Mouse (Mus musculus) CH12.LX (cell line): ENCODE results near the gene Cep350. TPM values are rescaled to one million over a fixed set of nuclear protein-coding genes. Genes with fewer than 3 reads are reported as not detected.

Experiments
- DNase-seq: peaks from one replicate; pipeline ENCODE4 v3.0.0-alpha.2; 2013; ENCODE audit errors: extremely low read depth
- H3K27ac ChIP-seq: 2 replicates; pipeline ENCODE4 v1.5.1; 2012; ENCODE audit warnings: low read depth, mild to moderate bottlenecking, control low read depth, moderate library complexity; ENCODE audit not compliant: insufficient read depth
- H3K27me3 ChIP-seq: replicated peaks from 2 replicates; pipeline ENCODE3; 2012; ENCODE audit warnings: inconsistent platforms
- H3K36me3 ChIP-seq, 2 experiments: replicated peaks in 1 of 2; 2 replicates each; pipeline versions ENCODE3 to v1.6.1; 2012; ENCODE audit warnings: inconsistent platforms in 1 of 2, low read length in 1 of 2, mild to moderate bottlenecking in 1 of 2, mixed read lengths in 1 of 2, moderate library complexity in 1 of 2; ENCODE audit not compliant: control insufficient read depth in 1 of 2, insufficient read depth in 1 of 2
- H3K4me1 ChIP-seq, 2 experiments: 2 replicates each; pipeline ENCODE4 v1.6.1; 2012; ENCODE audit warnings: inconsistent platforms in 1 of 2, moderate library complexity in 1 of 2; ENCODE audit not compliant: insufficient read depth in 2 of 2, control insufficient read depth in 1 of 2
- H3K4me2 ChIP-seq: 2 replicates; pipeline ENCODE4 v1.6.1; 2012; ENCODE audit warnings: low read depth, mild to moderate bottlenecking, control low read depth; ENCODE audit not compliant: poor library complexity, insufficient read depth, severe bottlenecking
- H3K4me3 ChIP-seq, 3 experiments: fragments of 150-350 bp in 1 of 3; sonication (generic) in 1 of 3; replicated peaks in 1 of 3; 2 replicates each; pipeline versions ENCODE3 to v1.5.1; 2011 to 2012; ENCODE audit warnings: low read depth in 2 of 3, low read length in 2 of 3, mild to moderate bottlenecking in 2 of 3, moderate library complexity in 2 of 3, control low read depth in 1 of 3, improper control_type of control experiment in 1 of 3, inconsistent platforms in 1 of 3, mixed read lengths in 1 of 3; ENCODE audit not compliant: poor library complexity in 1 of 3
- H3K79me2 ChIP-seq: replicated peaks from 2 replicates; pipeline ENCODE4 v1.6.1; 2012; ENCODE audit warnings: mild to moderate bottlenecking, moderate library complexity; ENCODE audit not compliant: control insufficient read depth, poor library complexity, insufficient read depth, severe bottlenecking; ENCODE audit errors: extremely low read depth
- H3K9ac ChIP-seq: 2 replicates; pipeline ENCODE4 v1.6.1; 2012; ENCODE audit warnings: low read depth, mild to moderate bottlenecking, control low read depth, moderate library complexity; ENCODE audit not compliant: insufficient read depth
- H3K9me3 ChIP-seq: replicated peaks from 2 replicates; pipeline ENCODE3; 2012; ENCODE audit warnings: low read length, inconsistent platforms, mixed read lengths
- CHD1 ChIP-seq: IDR thresholded peaks from 2 replicates; pipeline ENCODE4 v1.6.1; 2012; ENCODE audit warnings: low read depth, low read length, improper control_type of control experiment, inconsistent platforms
- CTCF ChIP-seq, 2 experiments: IDR thresholded peaks in 1 of 2; conservative IDR thresholded peaks in 1 of 2; 2 replicates each; pipeline ENCODE4 v1.5.1; 2011 to 2012; ENCODE audit warnings: low read depth in 2 of 2, low read length in 2 of 2, improper control_type of control experiment in 1 of 2, inconsistent platforms in 1 of 2, mild to moderate bottlenecking in 1 of 2, moderate library complexity in 1 of 2
- E2F4 ChIP-seq: IDR thresholded peaks from 2 replicates; pipeline ENCODE4 v1.6.1; 2011; ENCODE audit warnings: low read depth, low read length, improper control_type of control experiment; ENCODE audit not compliant: insufficient replicate concordance
- EP300 ChIP-seq: IDR thresholded peaks from 2 replicates; pipeline ENCODE4 v1.6.1; 2011; ENCODE audit warnings: low read length, improper control_type of control experiment
- HCFC1 ChIP-seq: IDR thresholded peaks from 2 replicates; pipeline ENCODE4 v1.6.1; 2012; ENCODE audit warnings: low read depth, mild to moderate bottlenecking, inconsistent platforms, low read length, improper control_type of control experiment
- JUN ChIP-seq: IDR thresholded peaks from 2 replicates; pipeline ENCODE4 v1.6.1; 2011; ENCODE audit warnings: low read depth, mild to moderate bottlenecking, low read length, improper control_type of control experiment, moderate library complexity; ENCODE audit not compliant: insufficient read depth
- NRF1 ChIP-seq: IDR thresholded peaks from 2 replicates; pipeline ENCODE4 v1.6.1; 2014; ENCODE audit warnings: low read depth, mild to moderate bottlenecking, inconsistent platforms, low read length, improper control_type of control experiment, moderate library complexity
- POLR2AphosphoS2 ChIP-seq: IDR thresholded peaks from 2 replicates; pipeline ENCODE4 v1.6.1; 2011; ENCODE audit warnings: low read depth, low read length, improper control_type of control experiment
- RAD21 ChIP-seq: IDR thresholded peaks from 2 replicates; pipeline ENCODE4 v1.6.1; 2011; ENCODE audit warnings: low read depth, mild to moderate bottlenecking, low read length, improper control_type of control experiment, moderate library complexity
- RCOR1 ChIP-seq: conservative IDR thresholded peaks from 2 replicates; pipeline ENCODE4 v1.6.1; 2012; ENCODE audit warnings: low read depth, mild to moderate bottlenecking, inconsistent platforms, low read length, improper control_type of control experiment
- SIN3A ChIP-seq: IDR thresholded peaks from 2 replicates; pipeline ENCODE4 v1.6.1; 2012; ENCODE audit warnings: low read length, improper control_type of control experiment, inconsistent platforms
- USF2 ChIP-seq: conservative IDR thresholded peaks from 2 replicates; pipeline ENCODE4 v1.6.1; 2011; ENCODE audit warnings: low read depth, low read length, improper control_type of control experiment
- ZC3H11A ChIP-seq: IDR thresholded peaks from 2 replicates; pipeline ENCODE4 v1.6.1; 2012; ENCODE audit warnings: low read depth, mild to moderate bottlenecking, inconsistent platforms, low read length, improper control_type of control experiment
- ZKSCAN1 ChIP-seq: IDR thresholded peaks from 2 replicates; pipeline ENCODE4 v1.6.1; 2012; ENCODE audit warnings: low read depth, inconsistent platforms, low read length, improper control_type of control experiment, borderline replicate concordance
- ZMIZ1 ChIP-seq: IDR thresholded peaks from 2 replicates; pipeline ENCODE4 v1.6.1; 2012; ENCODE audit warnings: low read depth, mild to moderate bottlenecking, inconsistent platforms, low read length, improper control_type of control experiment
- ZNF384 ChIP-seq: IDR thresholded peaks from 2 replicates; pipeline ENCODE4 v1.6.1; 2012; ENCODE audit warnings: low read depth, low read length, improper control_type of control experiment, inconsistent platforms
- dilution Hi-C: fragments of 300-500 bp; cut with MboI; formaldehyde crosslinking; loops from 2 replicates; pipeline ENCODE4 v1.14.3; 2020; ENCODE audit warnings: low sequenced_read_pairs; ENCODE audit not compliant: extremely low pct_unique_long_range_greater_than_20kb, extremely low pct_ligation_motif_present
- in situ Hi-C: fragments of 300-500 bp; cut with MboI; formaldehyde crosslinking; loops from 3 replicates; pipeline ENCODE4 v1.14.3; 2019; ENCODE audit warnings: low sequenced_read_pairs, low pct_ligation_motif_present, low pct_unique_long_range_greater_than_20kb, mixed read lengths
- polyA plus RNA-seq: library from polyadenylated mRNA; unstranded; fragments of >175 nt; gene quantifications from 2 replicates; pipeline ENCODE4 v1.2.1, GENCODE M21; 2012; ENCODE audit warnings: low read depth; ENCODE audit not compliant: insufficient read length
- total RNA-seq, 2 experiments: library from RNA; depleted of rRNA; stranded (reverse); fragments of 300-350 nt in 1 of 2; fragments of >200 nt in 1 of 2; gene quantifications; 2 replicates each; pipeline ENCODE4 v1.2.3; 2012 to 2014

Cep350 gene
- total and polyA plus RNA-seq, 3 experiments = 3.5 to 8.3 (median 6.8) TPM

DNA sequence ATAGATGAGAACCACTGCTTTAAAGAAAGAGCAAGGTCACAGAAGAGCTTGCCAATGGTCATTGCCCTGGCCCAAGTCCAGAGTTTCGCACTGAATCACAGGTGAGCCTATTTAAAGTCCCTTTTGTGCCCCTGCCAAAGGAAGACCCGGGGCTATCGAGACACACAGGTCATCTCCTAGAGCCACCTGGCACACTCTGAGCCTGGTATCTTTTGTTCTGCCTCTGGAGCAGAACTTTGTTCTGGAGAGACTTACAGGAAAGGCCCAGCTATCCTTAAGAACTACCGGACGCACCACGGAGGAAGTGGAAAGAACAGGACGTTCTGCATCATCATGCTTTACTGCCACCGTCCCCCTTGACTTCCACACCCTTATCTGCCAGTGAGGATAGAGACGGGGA, 167.4 kb downstream of the Cep350 start:
- Histone ChIP-seq H3K4me1 (peaks cover 3 to 12% of the 10 kb centered on the region in 2 experiments; a peak in 2 of 4 replicates), H3K36me3 (peaks cover 0 to 41% of the 10 kb centered on the region in 2 experiments), H3K9ac (no peak overlapping the region), H3K4me2 (no peak overlapping the region), H3K9me3 (no peaks in the 10 kb centered on the region), H3K4me3 (no peak overlapping the region), H3K27ac (no peak overlapping the region), H3K27me3 (no peaks in the 10 kb centered on the region), H3K79me2 (no peaks in the 10 kb centered on the region)
- in situ Hi-C loops (no loop called here), dilution Hi-C loops (no loop called here)
- no peak for DNase-seq
- no peak for TF ChIP-seq RAD21
- no peak for TF ChIP-seq HCFC1
- TF ChIP-seq E2F4 = no peak
- no peak for TF ChIP-seq RCOR1
- TF ChIP-seq NRF1 = no peak
- no peak for TF ChIP-seq ZKSCAN1
- TF ChIP-seq EP300 = no peak
- TF ChIP-seq CHD1 = no peak
- no peak for TF ChIP-seq ZMIZ1
- no peak for TF ChIP-seq ZC3H11A
- no peak for TF ChIP-seq POLR2AphosphoS2
- no peak for TF ChIP-seq USF2

DNA sequence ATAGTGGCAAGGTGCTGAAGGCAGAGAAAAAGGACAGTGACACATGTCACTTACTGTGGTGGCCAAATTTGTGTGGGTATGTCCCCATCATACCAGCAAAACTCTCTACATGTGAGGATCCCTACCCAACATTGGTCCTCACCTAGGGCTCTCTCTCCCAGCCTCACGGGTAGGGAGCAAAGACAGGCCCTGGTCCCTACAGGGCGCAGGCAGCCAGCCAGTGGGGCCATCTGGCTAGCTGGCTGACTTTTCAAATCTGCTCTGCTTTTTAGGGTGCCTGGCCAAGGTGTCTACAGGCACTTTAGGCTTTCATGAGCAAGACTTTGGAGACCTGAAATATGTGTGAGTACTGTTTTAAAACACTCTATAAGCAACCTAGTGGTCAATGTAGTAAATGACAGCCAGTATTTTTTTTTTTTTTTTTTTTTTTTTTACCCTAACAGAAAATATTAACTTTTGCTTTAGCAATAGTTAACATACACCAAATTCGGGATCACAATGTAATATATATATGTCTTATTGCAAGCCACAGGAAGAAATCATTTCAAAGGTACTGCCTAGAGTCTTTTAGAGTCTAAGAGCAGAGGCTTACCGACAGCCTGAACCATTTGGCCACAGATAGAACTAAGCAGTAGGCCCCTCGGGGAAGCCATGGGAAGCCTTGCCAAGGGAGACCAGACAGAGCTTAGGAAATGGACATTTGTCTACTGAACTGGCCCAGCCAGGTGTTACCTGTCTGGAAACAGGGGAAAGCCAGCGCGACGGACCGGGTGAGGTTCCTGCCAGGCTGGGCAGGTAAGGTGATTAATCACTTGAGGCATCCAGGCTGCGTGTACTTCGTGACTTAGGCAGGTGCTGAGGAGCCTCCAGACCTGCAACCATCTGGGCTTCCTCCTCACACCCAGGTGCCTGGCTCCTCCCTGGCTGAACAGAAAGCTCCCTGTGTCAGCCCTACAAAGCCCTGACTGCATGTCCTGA, 171.8 kb downstream of the Cep350 start:
- no peaks in the 10 kb centered on the region for H3K4me1 ChIP-seq
- H3K4me2 ChIP-seq = no peak overlapping the region
- H3K9ac ChIP-seq = no peak overlapping the region
- H3K4me3 ChIP-seq = no peak overlapping the region
- DNase-seq = no peak
- no peak for TF ChIP-seq SIN3A
- peak in 1 of 2 experiments; percentile 19; a peak in 1 of 4 replicates for TF ChIP-seq CTCF (conservative IDR thresholded peaks at IDR 0.05 in 1 of 2, IDR thresholded peaks at IDR 0.05 in 1 of 2; ENCODE audit: low read depth in 2 of 2, low read length in 2 of 2)
- TF ChIP-seq ZNF384 = peak; percentile 92
- TF ChIP-seq JUN = no peak
- in situ Hi-C loops (no loop called here), dilution Hi-C loops (no loop called here)
- no peaks in the 10 kb centered on the region for H3K27me3 ChIP-seq
- H3K79me2 ChIP-seq = no peaks in the 10 kb centered on the region
- peaks cover 0 to 49% of the 10 kb centered on the region in 2 experiments for H3K36me3 ChIP-seq
- no peak overlapping the region for H3K27ac ChIP-seq
- peaks cover 5% of the 10 kb centered on the region for H3K9me3 ChIP-seq
